Mouse (Mus musculus) kidney, adult 18-20 months (tissue): ENCODE measurements around the gene Dynlrb1.

Experiments used
- DNase-seq: peaks from one replicate; pipeline ENCODE4 v3.0.0; 2021

Dynlrb1 gene

GRCm38 (mm10) chr2:155283793-155284192 lies 47.5 kb downstream of the Dynlrb1 start:
- DNase-seq: no peak

GRCm38 (mm10) chr2:155284647-155285046 lies 48.3 kb downstream of the Dynlrb1 start:
- DNase-seq: no peak

- DNase-seq: no peak
Measured at GRCm38 (mm10) chr2:155285744-155286143, 49.4 kb downstream of the Dynlrb1 start.

- no peak for DNase-seq
Measured at GRCm38 (mm10) chr2:155287456-155288250, 51.3 kb downstream of the Dynlrb1 start.

DNA sequence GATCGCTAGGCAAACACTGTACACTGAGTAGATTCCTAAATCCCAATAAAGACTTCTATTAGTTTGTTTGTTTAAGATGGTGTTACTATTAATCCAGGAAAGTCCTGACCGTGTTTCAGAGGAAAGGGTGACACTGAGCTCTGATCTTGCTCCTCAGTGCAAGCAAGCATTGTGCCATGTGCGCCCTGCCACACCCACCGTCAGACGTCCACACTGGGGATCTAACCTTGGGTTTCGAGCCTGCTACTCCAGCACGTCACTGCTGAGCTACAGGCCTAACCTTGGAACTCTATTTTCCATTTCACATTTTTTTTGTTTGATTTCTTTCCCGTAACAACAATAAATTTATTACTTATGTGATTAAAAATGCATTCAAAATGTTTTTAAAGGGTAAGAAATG lies 53.7 kb downstream of the Dynlrb1 start:
- DNase-seq: no peak

GRCm38 (mm10) chr2:155293382-155293781 lies 57.0 kb downstream of the Dynlrb1 start:
- no peak for DNase-seq

GRCm38 (mm10) chr2:155293946-155294345 lies 57.6 kb downstream of the Dynlrb1 start:
- DNase-seq: no peak

DNA sequence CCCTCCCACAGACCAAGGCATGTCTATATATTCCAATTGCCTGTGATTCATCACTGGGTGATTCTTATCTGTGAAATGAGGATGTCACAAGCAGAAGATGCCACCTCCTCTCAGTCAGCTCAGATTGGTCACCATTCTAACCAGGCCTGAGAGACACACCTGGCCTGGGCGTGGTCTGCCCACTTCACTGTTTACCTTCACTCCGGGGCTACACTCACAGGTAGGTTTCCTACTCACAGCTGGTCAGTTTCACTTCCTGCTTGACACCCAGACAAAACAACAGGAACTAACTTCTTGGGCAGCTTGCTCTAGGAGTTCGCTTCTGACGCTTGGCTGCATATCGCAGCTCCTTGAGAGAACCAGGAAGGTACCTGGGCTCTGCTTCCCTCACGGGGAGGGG lies 59.1 kb downstream of the Dynlrb1 start:
- DNase-seq: no peak

- DNase-seq: no peak
Measured at GRCm38 (mm10) chr2:155299563-155299962, 63.2 kb downstream of the Dynlrb1 start.
